Mouse (Mus musculus) kidney, embryonic 16.5 days (tissue): Measurements from ENCODE around the gene Sp100. TPM values are rescaled to one million over a fixed set of nuclear protein-coding genes. Genes with fewer than 3 reads are reported as not detected.

Experiments used
- ATAC-seq: fragments of 200-750 bp; cut with Nextera tagmentation; 2 replicates; pipeline ENCODE4 v1.8.0; 2017; ENCODE audit warnings: moderate TSS enrichment; ENCODE audit not compliant: low FRiP score, low TSS enrichment
- H3K27ac ChIP-seq: fragments of 300-500 bp; sonication (generic); 2 replicates; pipeline ENCODE4 v1.5.1; 2014; ENCODE audit warnings: low read length
- H3K27me3 ChIP-seq: fragments of 300-500 bp; sonication (generic); 2 replicates; pipeline ENCODE4 v1.6.1; 2014; ENCODE audit warnings: low read length, control low read depth, mixed read lengths; ENCODE audit not compliant: insufficient read depth
- H3K36me3 ChIP-seq: fragments of 300-500 bp; sonication (generic); 2 replicates; pipeline ENCODE4 v1.6.1; 2014; ENCODE audit warnings: low read length, control low read depth, mixed read lengths; ENCODE audit not compliant: insufficient read depth
- H3K4me1 ChIP-seq: fragments of 300-500 bp; sonication (generic); 2 replicates; pipeline ENCODE4 v1.6.1; 2014; ENCODE audit warnings: low read length, control low read depth, mixed read lengths; ENCODE audit not compliant: insufficient read depth
- H3K4me2 ChIP-seq: fragments of 300-500 bp; sonication (generic); replicated peaks from 2 replicates; pipeline ENCODE4 v1.6.1; 2014; ENCODE audit warnings: low read depth, low read length
- H3K4me3 ChIP-seq: fragments of 300-500 bp; sonication (generic); 2 replicates; pipeline ENCODE4 v1.5.1; 2014; ENCODE audit warnings: mild to moderate bottlenecking, low read length
- H3K9ac ChIP-seq: fragments of 300-500 bp; sonication (generic); replicated peaks from 2 replicates; pipeline ENCODE4 v1.6.1; 2014; ENCODE audit warnings: low read length
- H3K9me3 ChIP-seq: fragments of 300-500 bp; sonication (generic); 2 replicates; pipeline ENCODE4 v1.6.1; 2016; ENCODE audit warnings: low read length, control low read depth
- WGBS: fragments of 180-500 bp; shearing (Covaris S2); extraction: QIAGEN DNeasy Blood & Tissue Kit; methylation state at CpG from one replicate; pipeline ENCODE4 v1.1.7; 2014; 5-methylcytosine and 5-hydroxymethylcytosine counted together
- polyA plus RNA-seq: library from polyadenylated mRNA; unstranded; fragments of >200 nt; fragmentation: Nextera tagmentation; extraction: Ambion mirVana; gene quantifications from 2 replicates; pipeline ENCODE4 v1.2.1, GENCODE M21; 2015

Gene Sp100
- polyA plus RNA-seq, 1 experiment from 2014 or later, result 3.3 TPM

DNA sequence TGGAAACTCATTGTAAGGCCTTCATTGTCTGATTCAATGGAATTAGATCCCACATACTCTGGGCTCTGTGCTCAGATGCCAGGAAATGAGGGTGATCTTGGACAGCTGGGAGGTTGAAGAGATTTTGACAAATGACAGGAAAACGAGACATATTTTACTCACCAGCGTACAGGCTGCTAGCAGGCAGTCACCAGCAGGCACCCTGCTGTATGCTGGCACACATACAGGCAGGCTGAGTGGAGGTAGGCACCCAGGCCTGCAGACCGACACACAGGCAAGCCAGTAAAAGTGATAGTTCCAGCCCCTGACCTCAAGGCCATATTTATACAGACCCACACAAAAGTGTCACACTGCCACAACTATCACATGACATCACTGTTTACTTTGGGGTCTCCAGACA is 45.9 kb downstream of the Sp100 start:
- 50% methylated on average over 3 of the region's 3 CpGs for WGBS
- Histone ChIP-seq H3K36me3 (no peaks in the 10 kb centered on the region), H3K9me3 (no peaks in the 10 kb centered on the region), H3K27me3 (no peaks in the 10 kb centered on the region), H3K4me2 (no peak overlapping the region), H3K4me3 (no peak overlapping the region), H3K27ac (no peak overlapping the region), H3K4me1 (no peaks in the 10 kb centered on the region), H3K9ac (no peak overlapping the region)
- no peak for ATAC-seq

- ATAC-seq, result no peak
- Histone ChIP-seq H3K4me1 (no peaks in the 10 kb centered on the region), H3K4me2 (no peak overlapping the region), H3K4me3 (no peak overlapping the region), H3K27me3 (no peaks in the 10 kb centered on the region), H3K9me3 (no peaks in the 10 kb centered on the region), H3K27ac (no peak overlapping the region), H3K36me3 (no peaks in the 10 kb centered on the region), H3K9ac (no peak overlapping the region)
- WGBS, result 81% methylated on average over 4 of the region's 4 CpGs
These were observed 48.1 kb downstream of the Sp100 start for GRCm38 (mm10) chr1:85697721-85698493.

DNA sequence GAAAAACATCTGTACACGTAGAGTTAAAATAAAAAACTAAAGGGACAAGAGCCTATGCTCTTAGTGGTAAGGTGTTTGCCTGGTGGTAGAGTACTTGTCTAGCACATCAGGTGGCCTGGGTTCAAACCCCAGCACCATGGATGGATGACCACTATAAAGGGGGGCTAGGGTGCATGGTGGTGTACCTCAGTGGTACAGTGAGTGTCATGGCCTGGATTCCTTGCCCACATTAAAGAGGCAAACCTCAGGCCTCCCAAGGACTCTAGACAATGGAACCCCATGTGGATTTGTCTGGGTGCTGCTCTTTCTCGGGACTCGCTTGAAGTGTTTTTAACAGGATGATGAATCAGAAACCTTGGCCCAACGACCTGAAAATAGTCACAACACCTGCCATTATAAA is 52.7 kb downstream of the Sp100 start:
- Histone ChIP-seq H3K27ac (no peak overlapping the region), H3K27me3 (no peaks in the 10 kb centered on the region), H3K4me3 (no peak overlapping the region), H3K9me3 (no peaks in the 10 kb centered on the region), H3K4me2 (no peak overlapping the region), H3K36me3 (no peaks in the 10 kb centered on the region), H3K4me1 (no peaks in the 10 kb centered on the region), H3K9ac (no peak overlapping the region)
- 68% methylated on average over 4 of the region's 4 CpGs for WGBS
- no peak for ATAC-seq

DNA sequence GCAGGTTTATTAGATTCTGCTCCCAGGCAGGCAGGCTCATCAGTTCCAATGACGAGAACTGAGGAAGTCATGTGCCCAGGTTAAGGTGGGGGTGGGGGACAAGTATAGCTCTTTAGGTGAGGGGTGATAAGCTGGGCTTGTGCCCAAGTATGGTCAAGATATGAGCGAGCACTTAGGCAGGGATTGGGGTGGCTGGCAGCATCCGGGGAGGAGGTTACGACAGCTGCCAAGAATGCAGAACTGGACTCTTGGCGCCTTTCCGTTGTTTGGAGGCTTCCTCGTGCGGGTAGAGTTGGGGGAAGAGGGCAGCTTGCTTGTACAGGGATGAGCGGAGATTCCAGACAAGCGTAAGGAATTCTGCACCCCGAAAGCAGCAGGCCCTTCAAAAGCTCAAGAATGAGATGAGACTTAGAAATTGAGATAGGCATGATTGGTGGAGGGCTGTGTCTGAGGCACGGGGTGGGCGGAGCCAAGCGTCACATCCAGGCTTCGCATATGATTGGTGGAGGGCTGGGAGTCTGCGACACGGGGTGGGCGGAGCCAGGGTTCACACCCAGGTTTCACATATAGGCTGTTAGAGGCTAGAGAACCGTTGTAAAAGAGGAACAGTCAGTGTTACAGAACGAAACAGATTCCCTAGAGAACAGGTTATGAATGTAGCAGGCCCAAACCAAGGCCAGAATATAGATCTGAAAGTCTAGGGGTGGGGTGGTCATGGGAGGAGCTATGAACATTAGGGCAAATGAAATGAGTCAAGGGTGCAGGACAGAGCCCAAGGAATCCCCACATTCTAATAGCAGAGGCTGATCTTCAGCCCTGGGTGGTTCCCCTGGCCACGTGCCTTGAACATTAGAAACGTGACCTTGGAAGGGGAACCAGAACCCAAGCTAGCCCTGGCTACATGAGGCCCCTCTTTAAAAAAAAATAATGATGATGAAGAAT is 53.7 kb downstream of the Sp100 start:
- peak overlapping the region; percentile 47 for H3K4me3 ChIP-seq
- peak overlapping the region; percentile 60 for H3K4me2 ChIP-seq
- WGBS, result 22% methylated on average over 22 of the region's 22 CpGs
- ATAC-seq, result peak; percentile 97
- no peak overlapping the region for H3K27ac ChIP-seq
- no peaks in the 10 kb centered on the region for H3K27me3 ChIP-seq
- H3K36me3 ChIP-seq, result no peaks in the 10 kb centered on the region
- peak overlapping the region; percentile 46 for H3K9ac ChIP-seq
- H3K9me3 ChIP-seq, result no peaks in the 10 kb centered on the region
- no peaks in the 10 kb centered on the region for H3K4me1 ChIP-seq

- no peak overlapping the region for H3K27ac ChIP-seq
- ATAC-seq, result no peak
- H3K36me3 ChIP-seq, result no peaks in the 10 kb centered on the region
- no peaks in the 10 kb centered on the region for H3K9me3 ChIP-seq
- no peak overlapping the region for H3K4me3 ChIP-seq
- no peak overlapping the region for H3K4me2 ChIP-seq
- H3K9ac ChIP-seq, result no peak overlapping the region
- H3K4me1 ChIP-seq, result no peaks in the 10 kb centered on the region
- H3K27me3 ChIP-seq, result no peaks in the 10 kb centered on the region
- 93% methylated on average over 1 of the region's 1 CpGs for WGBS
These were observed 55.8 kb downstream of the Sp100 start for GRCm38 (mm10) chr1:85705552-85705951.

DNA sequence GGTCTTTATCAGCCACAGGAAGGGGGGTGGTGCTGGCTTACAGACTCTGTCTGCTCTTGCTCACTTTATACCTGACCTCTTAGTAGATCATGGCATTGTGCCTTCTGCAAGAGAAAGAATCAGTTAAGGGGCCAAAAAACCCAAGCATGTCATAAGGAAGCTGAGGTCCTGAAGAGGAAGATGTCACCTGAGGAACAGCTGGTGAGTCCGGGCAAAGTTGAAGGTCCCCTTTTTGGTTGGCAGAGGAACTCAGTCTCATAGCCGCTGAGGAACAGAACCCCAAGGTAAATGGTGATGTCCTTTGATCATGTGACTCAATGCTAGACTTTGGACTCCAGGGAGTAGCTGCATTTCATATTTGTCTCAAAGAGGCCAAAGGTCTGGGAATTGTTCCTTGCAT is 57.0 kb downstream of the Sp100 start:
- no peak for ATAC-seq
- Histone ChIP-seq H3K4me2 (no peak overlapping the region), H3K9ac (no peak overlapping the region), H3K4me3 (no peak overlapping the region), H3K36me3 (no peaks in the 10 kb centered on the region), H3K4me1 (no peaks in the 10 kb centered on the region), H3K27ac (no peak overlapping the region), H3K9me3 (no peaks in the 10 kb centered on the region), H3K27me3 (no peaks in the 10 kb centered on the region)
- WGBS, result 85% methylated on average over 2 of the region's 2 CpGs

DNA sequence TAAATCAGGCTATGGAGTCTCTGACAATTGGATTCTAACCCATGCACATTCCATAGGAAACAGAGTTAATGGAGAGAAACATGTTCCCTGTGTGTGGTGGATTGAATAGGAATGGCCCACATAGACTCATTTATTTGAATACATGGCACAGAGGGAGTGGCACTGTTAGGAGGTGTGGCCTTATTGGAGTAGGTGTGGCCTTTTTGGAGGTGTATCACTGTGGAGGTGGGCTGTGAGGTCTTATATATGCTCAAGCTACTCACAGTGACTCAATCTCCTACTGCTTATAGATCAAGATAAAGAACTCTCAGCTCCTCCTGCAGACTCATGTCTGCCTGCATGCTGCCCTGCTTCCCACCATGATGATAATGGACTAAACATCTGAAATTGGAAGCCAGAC is 64.7 kb downstream of the Sp100 start:
- Histone ChIP-seq H3K9ac (no peak overlapping the region), H3K27me3 (no peaks in the 10 kb centered on the region), H3K4me1 (no peaks in the 10 kb centered on the region), H3K4me3 (no peak overlapping the region), H3K27ac (no peak overlapping the region), H3K4me2 (no peak overlapping the region), H3K36me3 (no peaks in the 10 kb centered on the region), H3K9me3 (no peaks in the 10 kb centered on the region)
- no peak for ATAC-seq

DNA sequence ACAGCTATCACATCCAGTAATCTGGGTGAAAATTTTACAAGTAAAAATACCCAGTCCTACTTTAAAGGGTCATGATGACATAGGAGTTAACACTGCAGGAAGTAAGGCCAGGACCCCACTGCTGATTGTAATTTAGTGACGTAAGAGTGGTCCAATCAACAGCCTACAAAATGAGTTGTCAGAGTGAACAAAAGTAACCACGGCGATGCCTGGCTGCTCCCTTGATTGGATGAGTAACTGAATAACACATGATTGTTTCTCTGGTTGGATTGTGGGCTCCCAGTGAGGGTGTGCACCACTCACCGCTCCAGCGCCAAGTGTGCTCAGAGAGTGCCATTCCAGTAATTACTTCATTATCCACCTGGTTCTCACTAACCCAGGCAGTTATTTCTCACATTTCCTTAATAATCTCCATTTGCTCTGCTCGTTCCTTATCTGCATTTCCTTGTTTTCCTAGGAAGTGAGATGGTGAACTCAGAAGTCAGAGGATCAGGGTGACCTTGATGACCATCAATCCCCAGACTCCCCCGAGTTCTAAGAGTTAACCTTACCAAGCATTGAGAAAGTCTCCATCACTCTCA is 66.7 kb downstream of the Sp100 start:
- no peak overlapping the region for H3K27ac ChIP-seq
- no peak overlapping the region for H3K9ac ChIP-seq
- H3K9me3 ChIP-seq, result no peaks in the 10 kb centered on the region
- no peaks in the 10 kb centered on the region for H3K36me3 ChIP-seq
- H3K4me3 ChIP-seq, result no peak overlapping the region
- no peak for ATAC-seq
- 60% methylated on average over 7 of the region's 7 CpGs for WGBS
- H3K4me1 ChIP-seq, result peaks cover 3% of the 10 kb centered on the region; the same call in 1 of the 2 replicates
- no peak overlapping the region for H3K4me2 ChIP-seq
- no peaks in the 10 kb centered on the region for H3K27me3 ChIP-seq

- peaks cover 3% of the 10 kb centered on the region; the same call in 1 of the 2 replicates for H3K4me1 ChIP-seq
- no peaks in the 10 kb centered on the region for H3K27me3 ChIP-seq
- no peak overlapping the region for H3K27ac ChIP-seq
- WGBS, result 33% methylated on average over 4 of the region's 4 CpGs
- H3K36me3 ChIP-seq, result no peaks in the 10 kb centered on the region
- no peaks in the 10 kb centered on the region for H3K9me3 ChIP-seq
- no peak overlapping the region for H3K4me3 ChIP-seq
- H3K9ac ChIP-seq, result no peak overlapping the region
- no peak overlapping the region for H3K4me2 ChIP-seq
- no peak; the same call in 1 of the 2 replicates for ATAC-seq
These were observed 69.3 kb downstream of the Sp100 start for GRCm38 (mm10) chr1:85719049-85719448.
